8 mouse cellular contexts compared by ENCODE assay signal in the genomic region with DNA sequence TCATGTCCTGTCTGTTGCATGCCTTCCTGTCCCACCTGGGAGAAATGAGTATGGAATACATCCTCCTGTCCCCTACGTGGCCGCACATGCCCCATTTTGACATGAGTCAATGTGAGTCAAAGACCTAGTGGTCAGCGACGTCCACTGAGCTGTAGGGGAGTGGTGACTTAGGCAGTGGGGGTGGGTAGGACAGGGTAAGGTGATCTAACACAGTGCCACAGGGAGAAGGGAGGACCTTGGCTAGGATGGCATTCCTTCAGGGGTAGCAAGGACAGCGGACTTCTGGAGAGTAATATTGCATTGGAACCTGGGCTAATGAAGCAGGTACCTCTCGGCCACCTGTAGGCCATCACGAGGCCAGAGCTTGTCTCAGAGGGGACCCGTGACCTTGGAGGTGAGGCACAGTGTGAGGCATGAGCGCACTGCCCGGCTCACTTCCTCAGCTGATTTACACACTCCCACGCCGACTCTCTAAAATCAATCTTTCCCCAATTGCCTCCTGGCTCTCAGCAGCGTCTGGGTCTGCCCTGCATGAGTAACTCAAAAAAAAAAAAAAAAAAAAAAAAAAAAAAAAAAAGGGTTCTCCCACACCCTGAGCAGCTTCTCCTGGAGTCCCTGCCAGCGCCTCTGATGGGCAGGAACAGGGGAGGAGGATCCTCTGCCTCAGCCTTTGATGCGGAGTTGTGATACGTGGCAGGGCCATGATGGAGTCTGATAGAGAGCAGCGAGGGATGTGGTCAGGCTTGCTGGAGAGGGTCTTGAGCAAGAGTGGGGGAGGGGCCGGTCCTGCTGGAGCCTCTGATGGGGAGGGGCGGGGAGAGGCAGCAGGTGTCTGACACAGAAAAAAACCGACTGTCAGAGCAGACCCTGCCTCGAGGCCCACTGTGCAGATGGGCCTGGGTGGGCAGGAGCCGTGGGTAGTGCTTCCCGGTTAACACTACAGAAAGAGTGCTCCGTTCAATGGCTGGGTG. TPM values are rescaled to one million over a fixed set of nuclear protein-coding genes. Genes with fewer than 3 reads are reported as not detected.
DNase-seq lines count a peak whose midpoint lies in the region; ATAC-seq and TF ChIP-seq lines count a peak whose summit lies in the region.

No protein-coding gene starts in this region.

- H3K9me3 ChIP-seq in embryonic facial prominence, embryonic 11.5 days (replicated peaks; ENCODE audit: control insufficient read depth, low read length) = no peaks in the 10 kb centered on the region
- H3K9me3 ChIP-seq in stomach, embryonic 16.5 days (replicated peaks; ENCODE audit: control insufficient read depth, low read length) = no peaks in the 10 kb centered on the region
- H3K9me3 ChIP-seq in liver, embryonic 12.5 days (replicated peaks) = 0 out of 2 replicates have a peak, but pooled peaks cover 3% of the 10 kb centered on the region

- no peaks in the 10 kb centered on the region for H3K36me3 ChIP-seq in embryonic facial prominence, embryonic 11.5 days (replicated peaks; ENCODE audit: control insufficient read depth, insufficient read depth, low read depth, low read length)
- H3K36me3 ChIP-seq in stomach, embryonic 16.5 days (ENCODE audit: control insufficient read depth, insufficient read depth, low read length) = no peaks in the 10 kb centered on the region
- H3K36me3 ChIP-seq in liver, embryonic 12.5 days = no peaks in the 10 kb centered on the region

- H3K27ac ChIP-seq in left cerebral cortex, adult 2 months = no peak overlapping the region
- no peak overlapping the region for H3K27ac ChIP-seq in embryonic facial prominence, embryonic 11.5 days (replicated peaks; ENCODE audit: low read depth, low read length)
- H3K27ac ChIP-seq in stomach, embryonic 16.5 days (ENCODE audit: low read length) = peak overlapping the region; percentile 26; the same call in 1 of the 2 replicates
- H3K27ac ChIP-seq in liver, embryonic 12.5 days = no peak overlapping the region

- H3K27me3 ChIP-seq in embryonic facial prominence, embryonic 11.5 days (ENCODE audit: control insufficient read depth, insufficient read depth, low read length) = no peaks in the 10 kb centered on the region
- peaks cover 2% of the 10 kb centered on the region; the same call in 1 of the 2 replicates for H3K27me3 ChIP-seq in stomach, embryonic 16.5 days (ENCODE audit: control insufficient read depth, insufficient read depth, low read length)
- peaks cover 10% of the 10 kb centered on the region for H3K27me3 ChIP-seq in liver, embryonic 12.5 days (replicated peaks)

- intact Hi-C loops in left cerebral cortex, adult 2 months (cut with DNase I) = no loop called here

- no peak overlapping the region for H3K4me3 ChIP-seq in left cerebral cortex, adult 2 months
- no peak overlapping the region for H3K4me3 ChIP-seq in embryonic facial prominence, embryonic 11.5 days (ENCODE audit: low read depth, low read length)
- no peak overlapping the region for H3K4me3 ChIP-seq in stomach, embryonic 16.5 days (replicated peaks; ENCODE audit: low read length)
- H3K4me3 ChIP-seq in liver, embryonic 12.5 days = no peak overlapping the region

- WGBS in embryonic facial prominence, embryonic 11.5 days = 35% methylated on average over 24 of the region's 24 CpGs
- 22% methylated on average over 24 of the region's 24 CpGs for WGBS in stomach, embryonic 16.5 days
- 29% methylated on average over 24 of the region's 24 CpGs for WGBS in liver, embryonic 12.5 days (ENCODE audit: insufficient replicate concordance)

- TF ChIP-seq CTCF in left cerebral cortex, adult 2 months (IDR thresholded peaks at IDR 0.05) = no peak

- no peaks in the 10 kb centered on the region for H3K4me1 ChIP-seq in embryonic facial prominence, embryonic 11.5 days (ENCODE audit: control insufficient read depth, insufficient read depth, low read length)
- peaks cover 11% of the 10 kb centered on the region for H3K4me1 ChIP-seq in stomach, embryonic 16.5 days (ENCODE audit: control insufficient read depth, insufficient read depth, low read length)
- peaks cover 17% of the 10 kb centered on the region for H3K4me1 ChIP-seq in liver, embryonic 12.5 days

- no peak for ATAC-seq in embryonic facial prominence, embryonic 11.5 days (replicated peaks; ENCODE audit: insufficient number of reproducible peaks, low FRiP score, low TSS enrichment, low read depth)
- ATAC-seq in stomach, embryonic 16.5 days (ENCODE audit: insufficient read depth, low FRiP score) = peak; percentile 26; the same call in 1 of the 2 replicates
- ATAC-seq in liver, embryonic 12.5 days = no peak

- H3K9ac ChIP-seq in embryonic facial prominence, embryonic 11.5 days (replicated peaks; ENCODE audit: low read length) = no peak overlapping the region
- H3K9ac ChIP-seq in stomach, embryonic 16.5 days (ENCODE audit: low read length) = 0 out of 2 replicates have a peak overlapping the region, but pooled peaks have one; percentile 33
- H3K9ac ChIP-seq in liver, embryonic 12.5 days = no peak overlapping the region

- no peak overlapping the region for H3K4me2 ChIP-seq in embryonic facial prominence, embryonic 11.5 days (ENCODE audit: low read depth, low read length)
- peak overlapping the region; percentile 16; the same call in 1 of the 2 replicates for H3K4me2 ChIP-seq in stomach, embryonic 16.5 days (ENCODE audit: low read depth, low read length)
- H3K4me2 ChIP-seq in liver, embryonic 12.5 days = no peak overlapping the region

- DNase-seq in left cerebral cortex, adult 2 months (ENCODE audit: extremely low spot score in 1 of 2, low spot score in 2 of 2) = peak; percentile 20 to 38
- no peak for DNase-seq in left cerebral cortex, adult 9 months (ENCODE audit: low spot score in 2 of 2)
- peak; percentile 26 for DNase-seq in embryonic facial prominence, embryonic 11.5 days (ENCODE audit: low spot score)
- DNase-seq in layer of hippocampus, postnatal 14 days (ENCODE audit: low spot score in 2 of 2) = peak; percentile 46 to 49
- no peak for DNase-seq in spleen, postnatal 14 days (ENCODE audit: low spot score in 2 of 2)
- DNase-seq in cerebellum, adult 9-10 months = no peak

RNA-seq across cellular contexts. Expression of gene Pepd, which starts 1.8 kb away (rescaled TPM):
- total RNA-seq in left cerebral cortex, adult 2 months (2021) = 10 to 100 TPM; 28.9 to 30.1 TPM
- polyA plus RNA-seq in embryonic facial prominence, embryonic 11.5 days (2014; fragmentation: Nextera tagmentation; extraction: Ambion mirVana) = 68.4 and 69.6 TPM in 2 replicates
- 10 to 100 TPM; 34.9 to 35.6 TPM for total RNA-seq in layer of hippocampus, postnatal 14 days (2021)
- polyA plus RNA-seq in stomach, embryonic 16.5 days (2015; fragmentation: Nextera tagmentation; extraction: Ambion mirVana) = 64.6 and 66.9 TPM in 2 replicates
- 45.4 and 49.6 TPM in 2 replicates for polyA plus RNA-seq in liver, embryonic 12.5 days (2016; fragmentation: Nextera tagmentation; extraction: Ambion mirVana)

Comparison
In these comparisons a context has a peak if more than half of its experiments do, and no peak if none do; other contexts are left out.
1. DNase-seq: peak in left cerebral cortex, adult 2 months (2 of 2), embryonic facial prominence, embryonic 11.5 days (single experiment) and layer of hippocampus, postnatal 14 days (2 of 2); none in left cerebral cortex, adult 9 months (0 of 2), spleen, postnatal 14 days (0 of 2) and cerebellum, adult 9-10 months (single experiment).